Mouse (Mus musculus): ENCODE measurements around the gene Gm42742. TPM values are rescaled to one million over a fixed set of nuclear protein-coding genes. Genes with fewer than 3 reads are reported as not detected.

The Gm42742 gene
- total RNA-seq, 2 experiments from 2014 or later = 61.2 to 65.1 TPM

DNA sequence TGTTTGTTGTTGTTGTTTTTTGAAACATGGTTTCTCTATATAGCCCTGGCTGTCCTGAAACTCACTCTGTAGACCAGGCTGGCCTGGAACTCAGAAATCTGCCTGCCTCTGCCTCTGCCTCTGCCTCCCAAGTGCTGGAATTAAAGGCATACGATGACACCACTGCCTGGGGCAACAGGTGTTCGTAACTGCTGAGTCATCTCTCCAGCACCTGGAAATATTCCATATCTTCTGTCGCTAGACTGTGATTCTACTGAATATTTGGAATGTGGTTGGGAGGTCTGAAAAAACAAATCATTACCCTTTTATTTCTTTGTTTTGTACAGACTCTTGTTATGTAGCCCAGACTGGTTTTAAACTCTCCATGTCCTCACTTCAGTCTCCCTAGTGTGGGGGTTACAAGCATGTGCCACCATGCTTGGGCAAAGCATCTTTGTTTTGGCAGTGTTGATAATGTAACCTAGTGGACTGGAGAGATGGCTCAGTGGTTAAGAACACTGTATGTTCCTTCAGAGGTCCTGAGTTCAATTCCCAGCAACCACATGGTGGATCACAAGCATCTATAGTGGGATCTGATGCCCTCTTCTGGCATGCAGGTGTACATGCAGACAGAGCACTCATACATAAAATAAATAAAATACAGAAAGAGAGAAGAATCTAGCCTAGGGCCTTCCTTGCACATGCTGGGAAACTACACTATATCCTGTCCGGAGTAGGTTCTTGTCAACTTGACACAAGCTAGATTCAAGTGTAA is 16.6 kb downstream of the Gm42742 start:
- no peak for DNase-seq (ENCODE audit: low spot score in 2 of 2)

DNA sequence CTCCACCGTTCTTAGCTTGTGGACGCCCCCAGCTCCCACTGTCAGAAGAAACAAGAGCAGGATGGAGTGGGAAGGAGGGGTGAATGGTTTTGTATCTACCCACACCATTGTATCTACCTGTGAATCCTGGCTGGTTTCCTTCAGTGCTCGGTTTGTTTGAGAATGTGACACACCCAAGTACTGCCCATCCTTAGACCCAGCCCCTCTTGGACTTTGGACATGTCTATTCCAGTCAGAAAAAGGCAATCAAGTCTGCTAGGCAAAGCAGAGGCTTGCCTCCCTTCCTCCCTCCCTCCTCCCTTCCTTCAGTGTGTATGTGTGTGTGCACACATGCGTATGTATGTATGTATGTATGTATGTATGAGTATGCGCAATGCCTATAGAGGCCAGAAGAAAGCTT is 17.3 kb downstream of the Gm42742 start:
- no peak for DNase-seq (ENCODE audit: low spot score in 2 of 2)

DNA sequence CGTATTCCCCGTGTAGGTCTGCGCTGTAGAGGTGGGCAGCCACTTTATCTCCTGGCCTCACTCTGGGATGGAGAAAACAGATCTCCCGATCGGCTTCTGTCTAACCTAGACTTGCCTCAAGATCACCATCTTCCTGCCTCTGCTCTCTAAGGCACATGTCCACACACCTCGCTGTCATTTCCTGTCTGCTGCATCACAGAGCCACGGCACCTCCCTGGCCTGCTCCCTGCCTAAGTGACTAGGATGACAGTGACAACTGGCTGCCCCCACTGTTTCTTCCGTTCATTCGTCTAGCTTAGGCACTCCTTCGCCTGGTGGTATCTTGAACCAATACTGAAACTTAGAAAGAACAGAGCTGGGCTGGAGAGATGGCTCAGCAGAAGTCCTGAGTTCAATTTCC is 21.3 kb downstream of the Gm42742 start:
- no peak for DNase-seq (ENCODE audit: low spot score in 2 of 2)

DNA sequence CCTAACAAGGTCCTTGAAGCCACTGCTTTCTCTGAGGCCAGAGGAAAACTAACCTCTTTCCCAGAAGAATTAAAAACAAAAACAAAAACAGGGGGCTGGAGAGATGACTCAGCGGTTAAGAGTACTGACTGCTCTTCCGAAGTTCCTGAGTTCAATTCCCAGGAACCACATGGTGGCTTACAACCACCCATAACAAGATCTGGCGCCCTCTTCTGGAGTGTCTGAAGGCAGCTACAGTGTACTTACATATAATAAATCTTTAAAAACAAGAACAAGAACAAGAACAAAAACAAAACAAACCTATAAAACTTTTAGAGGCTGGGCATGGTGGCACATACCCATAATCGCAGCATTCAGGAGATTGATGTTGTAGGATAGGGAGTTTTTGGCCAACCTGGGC is 24.4 kb downstream of the Gm42742 start:
- no peak for DNase-seq (ENCODE audit: low spot score in 2 of 2)

DNA sequence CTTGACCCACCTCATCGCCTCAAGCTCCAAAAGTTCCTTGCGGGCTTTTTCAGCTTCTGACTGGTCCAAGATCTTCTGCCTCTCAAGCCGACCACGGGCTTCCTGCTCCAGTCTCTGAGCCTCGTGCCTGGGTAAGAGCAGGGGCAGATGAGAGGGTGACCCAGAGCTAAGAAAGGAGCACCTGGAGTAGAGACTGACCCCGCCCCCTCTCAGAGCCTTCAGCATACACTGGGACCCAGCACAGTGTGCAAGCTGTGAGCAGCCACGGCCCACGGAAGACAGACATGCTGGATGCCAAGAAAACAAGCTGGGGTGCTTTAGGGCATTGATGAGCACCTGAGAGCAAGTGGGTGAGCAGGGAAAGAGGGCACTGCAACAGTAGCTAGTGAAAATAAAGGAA is 32.1 kb downstream of the Gm42742 start:
- no peak for DNase-seq (ENCODE audit: low spot score in 2 of 2)

DNA sequence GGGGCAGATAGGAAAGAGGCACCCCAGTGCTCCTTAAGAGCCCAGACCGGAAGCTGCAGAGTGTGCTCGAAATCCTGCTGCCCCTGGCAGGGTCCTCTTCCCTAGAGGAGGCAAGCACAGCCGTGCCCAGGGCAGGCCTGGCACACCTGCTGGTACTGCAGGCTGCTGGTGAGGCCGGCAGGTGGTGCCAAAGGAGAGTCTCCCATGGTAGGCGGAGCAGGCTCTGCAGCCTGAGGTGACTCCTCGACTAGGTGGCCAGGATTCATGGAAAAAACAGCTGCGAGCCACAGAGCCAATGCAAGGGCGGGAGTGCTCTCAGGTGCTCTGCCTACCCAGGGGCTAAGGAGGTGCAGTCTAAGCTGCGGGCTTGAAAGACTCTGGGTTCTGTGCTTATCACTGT is 34.6 kb downstream of the Gm42742 start:
- no peak for DNase-seq (ENCODE audit: low spot score in 2 of 2)

DNA sequence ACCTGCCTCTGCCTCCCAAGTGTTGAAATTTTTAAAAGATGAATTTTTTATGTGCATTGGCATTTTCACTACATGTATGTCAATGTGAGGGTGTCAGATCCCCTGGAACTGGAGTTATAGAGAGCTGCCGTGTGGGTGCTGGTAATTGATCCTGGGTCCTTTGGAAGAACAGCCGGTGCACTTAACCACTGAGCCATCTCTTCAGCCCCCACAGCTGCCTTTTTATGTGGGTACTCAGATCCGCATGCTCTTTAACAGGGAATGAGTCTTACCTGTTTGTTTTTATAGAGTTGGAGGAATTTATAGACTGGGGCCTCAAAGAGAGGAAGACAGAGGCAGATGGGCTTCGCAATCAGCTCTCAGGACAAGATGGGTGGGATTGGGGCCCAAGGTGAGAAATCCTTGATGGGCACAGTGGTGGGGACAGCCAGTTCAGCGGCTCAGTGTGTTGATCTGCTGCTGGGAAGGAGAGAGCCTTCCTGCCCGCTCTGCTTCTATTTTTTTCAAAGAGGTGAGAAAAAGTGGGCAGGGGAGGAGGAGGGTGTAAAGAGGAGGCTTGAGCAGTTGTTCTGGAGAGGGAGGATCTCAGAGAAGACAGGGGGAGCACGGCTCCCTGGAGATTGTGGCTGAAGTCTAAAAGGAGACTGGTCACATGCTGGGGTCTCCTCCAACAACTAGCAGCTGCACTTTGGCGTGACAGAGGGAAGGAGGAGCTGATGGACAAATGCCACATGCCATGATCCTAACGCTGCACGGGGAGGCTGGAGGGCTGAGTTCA is 36.0 kb downstream of the Gm42742 start:
- no peak for DNase-seq (ENCODE audit: low spot score in 2 of 2)

DNA sequence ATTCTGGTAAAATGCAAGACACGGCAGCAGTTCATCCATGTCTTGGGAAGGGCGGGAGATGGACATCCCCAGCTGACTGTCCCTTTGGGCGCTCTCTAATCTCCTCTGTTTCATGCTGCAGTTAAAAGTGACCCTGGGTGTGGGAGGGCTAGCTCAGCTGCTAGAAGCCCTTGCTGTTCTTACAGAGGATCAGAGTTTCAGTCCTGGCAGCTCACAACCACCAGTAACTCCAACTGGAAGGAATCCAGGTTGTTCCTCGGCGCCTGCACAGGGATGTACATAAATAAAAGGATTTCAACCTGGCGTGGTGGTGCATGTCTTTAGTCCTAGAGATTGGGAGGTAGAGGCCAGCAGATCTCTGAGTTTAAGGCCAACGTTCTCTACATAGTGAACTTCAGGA is 37.8 kb downstream of the Gm42742 start:
- no peak for DNase-seq (ENCODE audit: low spot score in 2 of 2)

DNA sequence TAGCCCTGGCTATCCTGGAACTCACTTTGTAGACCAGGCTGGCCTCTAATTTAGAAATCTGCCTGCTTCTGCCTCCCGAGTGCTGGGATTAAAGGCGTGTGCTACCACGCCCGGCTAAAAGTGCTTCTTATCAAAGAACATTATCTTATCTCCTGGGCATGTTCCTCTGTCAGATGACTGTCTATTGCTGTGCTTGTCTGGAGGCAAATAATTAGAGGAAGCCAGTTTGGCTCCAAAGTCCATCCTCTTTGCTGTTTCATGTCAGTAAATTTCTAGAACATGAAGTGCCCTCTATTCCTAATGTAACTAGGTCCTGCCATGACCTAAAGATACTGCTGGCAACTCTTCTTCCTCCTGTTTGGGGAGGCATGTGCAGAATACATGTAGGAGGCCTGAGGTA is 38.8 kb downstream of the Gm42742 start:
- DNase-seq (ENCODE audit: low spot score in 2 of 2) = no peak

DNA sequence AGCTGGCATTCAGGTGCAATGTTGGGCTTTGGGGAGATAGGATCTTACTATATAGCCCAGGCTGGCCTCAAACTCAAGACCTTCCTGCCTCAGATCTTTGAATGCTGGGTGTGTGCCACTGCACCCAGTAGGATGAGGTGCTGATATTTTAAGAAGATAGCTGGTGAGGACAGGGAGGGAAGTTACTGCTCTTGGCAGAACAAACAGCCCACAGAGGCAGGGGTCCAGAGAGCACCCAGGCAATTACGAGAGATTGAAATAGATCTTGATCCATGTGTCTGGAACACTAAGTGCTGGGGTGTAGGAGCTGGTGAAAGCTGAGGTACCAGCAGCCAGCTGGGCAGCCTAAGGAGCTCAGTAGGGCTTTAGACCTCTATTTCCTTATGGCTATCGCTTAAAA is 39.3 kb downstream of the Gm42742 start:
- DNase-seq (ENCODE audit: low spot score in 2 of 2) = no peak

DNA sequence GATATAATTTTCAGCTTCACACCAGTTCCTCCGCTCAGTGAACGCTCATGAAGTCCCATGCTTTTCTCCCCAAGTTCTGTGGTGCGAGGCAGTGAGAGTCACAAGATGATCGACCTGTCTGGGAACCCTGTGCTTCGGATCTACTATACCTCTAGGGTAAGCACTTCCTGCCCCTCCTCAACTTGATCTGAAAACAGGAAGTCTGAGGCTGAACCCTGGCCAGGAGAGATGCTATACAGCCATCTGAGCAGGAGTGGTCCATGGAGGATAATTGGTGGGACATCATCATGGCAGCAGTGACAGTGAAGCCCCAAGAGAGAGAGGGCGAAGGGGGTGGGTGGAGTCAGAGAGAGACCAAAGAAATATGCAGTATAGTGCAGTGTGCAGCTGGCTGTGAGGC is 42.1 kb downstream of the Gm42742 start:
- DNase-seq (ENCODE audit: low spot score in 2 of 2) = no peak

DNA sequence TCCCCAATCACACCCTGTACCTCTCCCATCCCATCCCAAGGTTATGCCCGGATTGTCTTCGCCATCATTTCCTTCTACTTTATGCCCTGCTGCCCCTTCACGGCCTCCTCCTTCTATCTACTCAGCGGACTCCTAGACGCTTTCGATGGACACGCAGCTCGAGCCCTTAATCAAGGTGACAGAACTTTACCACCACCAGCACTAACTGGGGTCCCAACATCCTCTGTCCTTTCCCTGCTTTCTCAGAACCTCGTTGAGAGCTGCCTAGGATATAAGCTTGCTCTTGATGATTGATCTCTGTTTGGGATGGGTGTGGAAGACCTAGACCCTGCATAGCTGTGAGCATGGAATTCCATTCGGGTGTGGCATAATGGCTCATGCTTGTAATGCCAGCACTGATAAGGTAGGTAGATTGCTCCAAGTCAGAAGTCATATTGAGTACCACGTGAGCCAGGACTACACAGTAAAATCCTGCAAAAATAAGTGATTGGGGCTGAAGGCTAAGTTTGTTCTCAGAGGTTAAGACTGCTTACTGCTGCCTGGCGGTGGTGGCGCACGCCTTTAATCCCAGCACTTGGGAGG is 43.9 kb downstream of the Gm42742 start:
- no peak for DNase-seq (ENCODE audit: low spot score in 2 of 2)

DNA sequence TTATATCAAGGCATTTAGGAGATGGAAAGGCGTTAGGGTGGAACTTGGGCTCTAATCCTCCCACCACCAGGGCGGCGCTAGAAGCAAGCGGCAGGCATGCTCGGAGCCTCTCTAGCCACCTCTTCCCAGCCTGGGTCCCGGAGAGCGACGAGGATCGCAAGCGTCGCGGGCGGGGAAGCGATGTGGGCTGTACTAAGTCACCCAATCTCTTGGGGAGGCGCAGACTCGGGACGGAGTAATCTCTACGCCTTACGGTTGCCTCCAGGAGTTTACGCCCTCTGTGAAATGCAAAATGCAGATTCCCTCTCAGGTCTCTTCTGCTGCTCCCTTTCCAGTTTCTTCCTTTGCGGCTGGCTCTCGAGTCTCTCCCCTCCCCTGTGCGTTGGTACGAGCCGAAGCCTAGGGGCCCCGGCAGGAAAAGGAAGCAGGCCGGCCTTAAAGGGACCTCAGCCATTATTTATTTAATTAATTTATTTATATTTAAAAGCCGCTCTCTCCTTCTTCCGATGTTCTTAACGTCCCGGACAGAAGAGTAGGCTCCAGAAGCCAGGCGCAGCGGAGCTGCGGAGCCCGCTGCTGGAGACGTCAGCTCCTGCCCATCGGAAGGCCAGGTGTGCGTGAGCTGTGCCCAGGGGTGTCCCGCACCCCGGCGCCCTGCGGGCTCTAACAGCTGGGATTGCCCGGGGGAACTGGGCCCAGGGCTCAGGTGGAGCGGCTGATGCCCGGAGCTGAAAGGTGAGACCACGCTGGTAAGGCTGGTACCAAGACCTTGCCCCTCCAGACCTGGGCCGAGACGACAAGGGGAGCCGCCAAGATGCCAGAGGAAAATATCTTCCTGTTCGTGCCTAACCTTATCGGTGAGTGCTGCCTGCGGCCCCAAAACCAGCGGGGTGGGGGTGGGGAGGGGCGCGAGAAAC is 44.7 kb downstream of the Gm42742 start, which contains the start of gene Cdiptos:
Gene Cdiptos, minus strand, starts transcription at position 149 of the 917 bp plus-strand sequence.
- DNase-seq (ENCODE audit: low spot score in 2 of 2) = peak; percentile 94 to 97

DNA sequence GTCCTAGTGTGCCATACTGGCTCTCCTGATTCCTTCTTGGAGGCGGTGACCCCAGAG is 45.2 kb downstream of the Gm42742 start, which contains the start of gene Cdipt:
Gene Cdipt, plus strand, starts transcription at position 22 of the 57 bp plus-strand sequence.
- DNase-seq (ENCODE audit: low spot score in 2 of 2) = no peak

DNA sequence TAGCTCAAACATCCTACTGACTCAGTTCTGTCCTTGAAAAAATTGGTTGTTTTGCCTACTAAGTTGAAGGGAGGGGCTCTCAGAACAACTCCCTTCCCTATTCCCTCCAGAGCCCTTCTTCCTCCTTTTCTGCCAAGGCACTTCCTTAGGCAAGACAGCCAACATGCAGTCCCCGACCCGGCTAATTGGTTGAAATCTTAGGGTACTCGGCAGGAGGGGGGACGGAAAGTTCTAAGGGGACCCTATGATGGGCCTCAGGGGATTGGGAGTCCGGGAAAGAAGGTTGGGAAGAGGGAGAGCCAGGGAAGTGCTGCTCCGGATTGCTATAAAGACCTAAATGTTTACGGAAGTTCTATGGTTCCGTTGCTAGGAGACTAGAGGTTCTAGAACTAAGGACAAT is 45.4 kb downstream of the Gm42742 start:
- DNase-seq (ENCODE audit: low spot score in 2 of 2) = no peak

DNA sequence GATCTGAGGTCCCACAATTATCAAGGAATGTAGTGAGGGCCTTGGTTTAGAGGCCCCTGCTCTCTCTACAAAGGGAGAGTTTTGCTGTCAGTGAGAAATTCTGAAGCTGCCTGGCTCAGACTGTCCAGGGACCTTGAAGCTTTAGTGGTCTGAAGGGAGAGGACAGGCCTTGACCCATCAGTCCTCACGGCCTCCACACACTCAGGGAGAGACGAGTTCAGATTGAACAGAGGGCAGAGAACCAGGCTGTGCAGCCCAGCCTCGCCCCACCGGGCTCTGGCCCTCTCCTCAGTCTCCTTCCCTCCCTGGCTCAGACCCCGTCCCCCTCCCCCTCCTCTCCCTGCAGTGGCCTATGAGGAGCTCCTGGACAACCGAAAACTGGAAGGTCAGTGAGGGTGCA is 53.5 kb downstream of the Gm42742 start:
- no peak for DNase-seq (ENCODE audit: low spot score in 2 of 2)

DNA sequence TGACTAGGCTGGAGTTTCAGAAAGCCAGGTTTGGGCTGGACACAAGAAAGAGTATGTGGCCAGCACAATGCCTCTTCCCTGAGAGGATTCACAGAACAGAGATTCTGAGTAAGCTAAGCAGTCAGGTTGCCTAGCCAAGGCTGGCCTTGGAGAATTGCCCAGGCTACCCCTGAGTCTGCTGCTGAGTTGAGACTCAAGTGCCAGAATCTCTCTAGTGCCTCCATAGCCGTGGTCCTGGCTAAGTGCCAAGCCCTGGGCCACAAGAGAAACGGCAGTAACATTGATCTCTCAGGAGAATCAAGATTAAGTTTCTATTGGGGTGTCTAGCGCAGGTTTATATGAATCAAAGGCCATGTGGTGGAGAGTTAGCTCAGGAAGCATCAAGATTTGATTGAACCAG is 55.3 kb downstream of the Gm42742 start:
- DNase-seq (ENCODE audit: low spot score in 2 of 2) = no peak

Small RNA genes within 50 kb of the gene (microRNA-seq; reads per million reads assigned to microRNA genes)
- gene Gm44343 = 0 reads per million in 2 experiments

Other genes starting within 250 kb of the Gm42742 start
- 100 to 1,000 TPM; 286 to 300 TPM for gene Ypel3, start 244.1 kb downstream of the Gm42742 start, total RNA-seq (2021)
- under 1 TPM; 0.56 to 0.64 TPM for gene Tbx6, start 239.6 kb downstream of the Gm42742 start, total RNA-seq (2021)
- 10 to 100 TPM; 48.9 to 54.5 TPM for gene Ppp4c, start 228.6 kb downstream of the Gm42742 start, total RNA-seq (2021)
- 10 to 100 TPM; 62.4 to 68.1 TPM for gene Fam57b, start 223.4 kb downstream of the Gm42742 start, total RNA-seq (2021)
- gene 4930451I11Rik, start 189.5 kb downstream of the Gm42742 start, total RNA-seq (2021) = not detected
- 10 to 100 TPM; 15.8 to 18.5 TPM for gene Doc2a, start 173.7 kb downstream of the Gm42742 start, total RNA-seq (2021)
- gene Hirip3, start 159.1 kb downstream of the Gm42742 start, total RNA-seq (2021) = 10 to 100 TPM; 25.8 to 30.9 TPM
- 10 to 100 TPM; 48.4 to 55.6 TPM for gene Ino80e, start 158.7 kb downstream of the Gm42742 start, total RNA-seq (2021)
- 100 to 1,000 TPM; 156 to 160 TPM for gene Taok2, start 136.4 kb downstream of the Gm42742 start, total RNA-seq (2021)
- gene Tmem219, start 98.2 kb downstream of the Gm42742 start, total RNA-seq (2021) = 10 to 100 TPM; 18.4 to 23.1 TPM
- 100 to 1,000 TPM; 192 to 198 TPM for gene Kctd13, start 92.2 kb downstream of the Gm42742 start, total RNA-seq (2021)
- 10 to 100 TPM; 33.3 to 33.7 TPM for gene Asphd1, start 71.5 kb downstream of the Gm42742 start, total RNA-seq (2021)
- gene Sez6l2, start 70.5 kb downstream of the Gm42742 start, total RNA-seq (2021) = 100 to 1,000 TPM; 475 to 503 TPM
- 100 to 1,000 TPM; 164 to 166 TPM for gene Cdipt, start 45.2 kb downstream of the Gm42742 start, total RNA-seq (2021)
- gene Cdiptos, start 45.0 kb downstream of the Gm42742 start, total RNA-seq (2021) = not detected
- 10 to 100 TPM in 1 of 2 experiments, 1 to 10 TPM in 1; 8.5 to 10.0 TPM for gene Mvp, start 6.5 kb downstream of the Gm42742 start, total RNA-seq (2021)
- not detected for gene Pagr1b, start 4.6 kb downstream of the Gm42742 start, total RNA-seq (2021)
- 10 to 100 TPM; 16.7 to 17.4 TPM for gene Pagr1a, start 3.7 kb downstream of the Gm42742 start, total RNA-seq (2021)
- gene Prrt2, start 114 bp upstream of the Gm42742 start, total RNA-seq (2021) = 100 to 1,000 TPM; 246 to 261 TPM
- gene Maz, start 5.9 kb upstream of the Gm42742 start, total RNA-seq (2021) = 100 to 1,000 TPM; 238 to 241 TPM
- gene Kif22, start 21.4 kb upstream of the Gm42742 start, total RNA-seq (2021) = 1 to 10 TPM; 3.1 to 6.0 TPM
- not detected for gene Zg16, start 66.2 kb upstream of the Gm42742 start, total RNA-seq (2021)
- 1 to 10 TPM in 1 of 2 experiments, under 1 TPM in 1; 0.84 to 1.6 TPM for gene AI467606, start 70.3 kb upstream of the Gm42742 start, total RNA-seq (2021)
- gene Qprt, start 101.1 kb upstream of the Gm42742 start, total RNA-seq (2021) = under 1 TPM; 0.20 to 0.50 TPM
- under 1 TPM; 0.25 to 0.30 TPM for gene Spn, start 116.7 kb upstream of the Gm42742 start, total RNA-seq (2021)
- 100 to 1,000 TPM in 1 of 2 experiments, 10 to 100 TPM in 1; 87.8 to 105 TPM for gene Cd2bp2, start 175.0 kb upstream of the Gm42742 start, total RNA-seq (2021)
- 100 to 1,000 TPM in 1 of 2 experiments, 10 to 100 TPM in 1; 93.5 to 106 TPM for gene Tbc1d10b, start 187.4 kb upstream of the Gm42742 start, total RNA-seq (2021)
- gene Mylpf, start 187.8 kb upstream of the Gm42742 start, total RNA-seq (2021) = 1 to 10 TPM; 1.7 to 2.2 TPM
- 10 to 100 TPM; 22.4 TPM for gene Zfp553, start 212.0 kb upstream of the Gm42742 start, total RNA-seq (2021)
- gene Sept1, start 212.0 kb upstream of the Gm42742 start, total RNA-seq (2021) = 1 to 10 TPM; 5.9 to 7.9 TPM
- gene Zfp771, start 223.2 kb upstream of the Gm42742 start, total RNA-seq (2021) = 10 to 100 TPM; 62.6 to 66.0 TPM
- gene Dctpp1, start 239.6 kb upstream of the Gm42742 start, total RNA-seq (2021) = 10 to 100 TPM; 22.0 to 22.8 TPM